ENCODE assay signal across 20 mouse cellular contexts in genomic region chr8:104607944-104608343, GRCm38 (mm10). TPM values are rescaled to one million over a fixed set of nuclear protein-coding genes. Genes with fewer than 3 reads are reported as not detected.
DNase-seq lines count a peak whose midpoint lies in the region; ATAC-seq and TF ChIP-seq lines count a peak whose summit lies in the region.
"Had no signal": no experiment of that assay in that cellular context is flagged by ENCODE, and none has a peak within 500 bp of the region (broad histone marks: within the 10 kb centered on the region; RNA-seq: fewer than 3 reads in every experiment).

No protein-coding gene starts in this region.

- intact Hi-C loops in heart, adult 2 months (cut with DNase I), result no loop called here
- intact Hi-C loops in left cerebral cortex, postnatal 4 days (cut with DNase I), result no loop called here
- intact Hi-C loops in left cerebral cortex, postnatal 25 days (cut with DNase I), result no loop called here

- no peaks in the 10 kb centered on the region for H3K79me2 ChIP-seq in heart, adult 2 months (replicated peaks; ENCODE audit: control insufficient read depth, insufficient read depth, low read length)

- 58% methylated on average over 2 of the region's 2 CpGs for WGBS in heart, adult 2 months
- 34% methylated on average over 2 of the region's 2 CpGs for WGBS in heart, postnatal 0 days
- WGBS in embryonic facial prominence, embryonic 10.5 days, result 86% methylated on average over 2 of the region's 2 CpGs

- peak; percentile 88 for TF ChIP-seq EP300 in heart, adult 2 months (IDR thresholded peaks at IDR 0.05; ENCODE audit: insufficient read depth, low read depth, low read length)
- peak; percentile 75; the same call in 1 of the 2 replicates for TF ChIP-seq EP300 in heart, postnatal 0 days (IDR thresholded peaks at IDR 0.05; ENCODE audit: low read depth)

- no peaks in the 10 kb centered on the region for H3K9me3 ChIP-seq in heart, postnatal 0 days (replicated peaks; ENCODE audit: control insufficient read depth, low read length)
- no peaks in the 10 kb centered on the region for H3K9me3 ChIP-seq in embryonic facial prominence, embryonic 10.5 days
- H3K9me3 ChIP-seq: forebrain, embryonic 15.5 days; neural tube, embryonic 13.5 days had no signal

- peaks cover 12% of the 10 kb centered on the region for H3K4me1 ChIP-seq in heart, adult 2 months (ENCODE audit: control insufficient read depth, insufficient read depth, low read length)
- peaks cover 74% of the 10 kb centered on the region for H3K4me1 ChIP-seq in heart, postnatal 0 days (ENCODE audit: control insufficient read depth, insufficient read depth)
- peaks cover 12% of the 10 kb centered on the region for H3K4me1 ChIP-seq in embryonic facial prominence, embryonic 10.5 days
- H3K4me1 ChIP-seq: forebrain, embryonic 15.5 days; neural tube, embryonic 13.5 days had no signal

- ATAC-seq in heart, postnatal 0 days (ENCODE audit: insufficient read depth, low read depth), result 0 out of 2 replicates have a peak, but pooled peaks have one; percentile 18
- ATAC-seq: forebrain, embryonic 15.5 days; hindbrain, embryonic 16.5 days had no signal

- peak; percentile 28 for DNase-seq in cerebellum, adult 8-10 months
- peak; percentile 64 to 72 for DNase-seq in cerebellum, postnatal 36 days
- peak; percentile 73 to 87 for DNase-seq in heart, adult 2 months
- no peak for DNase-seq in heart, postnatal 0 days (ENCODE audit: low spot score)
- no peak for DNase-seq in left cerebral cortex, postnatal 4 days
- no peak for DNase-seq in embryonic facial prominence, embryonic 10.5 days (ENCODE audit: low spot score)
- no peak for DNase-seq in right cerebral cortex, adult 18-20 months
- DNase-seq in left cerebral cortex, postnatal 25 days (ENCODE audit: low spot score in 2 of 2), result no peak
- DNase-seq: kidney, adult 9 months; liver; lung, embryonic 14.5 days; retina, postnatal 1 day had no signal

- no peaks in the 10 kb centered on the region; the same call in 1 of the 2 replicates for H3K36me3 ChIP-seq in heart, adult 2 months (ENCODE audit: control insufficient read depth, insufficient read depth, low read length)
- H3K36me3 ChIP-seq in heart, postnatal 0 days (replicated peaks; ENCODE audit: control insufficient read depth, insufficient read depth, low read length), result no peaks in the 10 kb centered on the region
- no peaks in the 10 kb centered on the region for H3K36me3 ChIP-seq in embryonic facial prominence, embryonic 10.5 days (replicated peaks)
- H3K36me3 ChIP-seq: forebrain, embryonic 15.5 days; neural tube, embryonic 13.5 days had no signal

- no peak overlapping the region for H3K9ac ChIP-seq in heart, adult 2 months (ENCODE audit: low read depth, low read length)
- H3K9ac ChIP-seq in heart, postnatal 0 days (replicated peaks; ENCODE audit: low read depth, low read length), result no peak overlapping the region
- H3K9ac ChIP-seq: forebrain, embryonic 15.5 days; lung, embryonic 14.5 days; neural tube, embryonic 13.5 days had no signal

- peak; percentile 56 for TF ChIP-seq CTCF in heart, adult 2 months (IDR thresholded peaks at IDR 0.05)
- peak; percentile 31; the same call in 1 of the 2 replicates for TF ChIP-seq CTCF in heart, postnatal 0 days (IDR thresholded peaks at IDR 0.05; ENCODE audit: low read depth)

- 0 out of 2 replicates have a peak, but pooled peaks have one; percentile 26 for TF ChIP-seq POLR2A in heart, adult 2 months (IDR thresholded peaks at IDR 0.05; ENCODE audit: insufficient read depth, low read depth, low read length)

- H3K27me3 ChIP-seq in heart, adult 2 months (ENCODE audit: control insufficient read depth, insufficient read depth, low read length), result no peaks in the 10 kb centered on the region
- H3K27me3 ChIP-seq in heart, postnatal 0 days (ENCODE audit: control insufficient read depth, insufficient read depth, low read length), result no peaks in the 10 kb centered on the region
- H3K27me3 ChIP-seq in embryonic facial prominence, embryonic 10.5 days (replicated peaks; ENCODE audit: low read depth, poor library complexity, severe bottlenecking), result no peaks in the 10 kb centered on the region; the same call in 1 of the 2 replicates
- H3K27me3 ChIP-seq: forebrain, embryonic 15.5 days; neural tube, embryonic 13.5 days had no signal

- H3K4me2 ChIP-seq in heart, postnatal 0 days (ENCODE audit: low read depth, low read length), result peak overlapping the region; percentile 38; the same call in 1 of the 2 replicates
- H3K4me2 ChIP-seq: forebrain, embryonic 15.5 days; lung, embryonic 14.5 days; neural tube, embryonic 13.5 days had no signal

- no peak overlapping the region for H3K4me3 ChIP-seq in heart, adult 2 months
- no peak overlapping the region for H3K4me3 ChIP-seq in heart, postnatal 0 days (ENCODE audit: low read depth, low read length)
- no peak overlapping the region for H3K4me3 ChIP-seq in embryonic facial prominence, embryonic 10.5 days
- H3K4me3 ChIP-seq: forebrain, embryonic 15.5 days; left cerebral cortex, adult 2 months; neural tube, embryonic 13.5 days had no signal

- H3K27ac ChIP-seq in heart, adult 2 months, result peak overlapping the region; percentile 90
- H3K27ac ChIP-seq in heart, postnatal 0 days (ENCODE audit: low read depth), result peak overlapping the region; percentile 91
- H3K27ac ChIP-seq in embryonic facial prominence, embryonic 10.5 days (replicated peaks), result no peak overlapping the region
- H3K27ac ChIP-seq: forebrain, embryonic 15.5 days; left cerebral cortex, adult 2 months; neural tube, embryonic 13.5 days had no signal

RNA-seq across cellular contexts. Expression of gene Cdh16, which starts 16.3 kb away (rescaled TPM):
- total RNA-seq in heart, adult 2 months (2021), result 1 to 10 TPM; 3.3 to 4.3 TPM
- polyA plus RNA-seq in heart, adult 2 months (2012; rRNA removed), result 7.1 and 11.0 TPM in 2 replicates
- total RNA-seq in heart, postnatal 0 days (2014; rRNA removed; ENCODE audit: low replicate concordance), result 8.3 and 8.9 TPM in 2 replicates
- polyA plus RNA-seq in heart, postnatal 0 days (2015; fragmentation: Nextera tagmentation; extraction: Ambion mirVana), result 11.4 and 13.1 TPM in 2 replicates
- total RNA-seq in left cerebral cortex, postnatal 4 days (2021), result not detected
- polyA plus RNA-seq in embryonic facial prominence, embryonic 10.5 days (2016; fragmentation: Nextera tagmentation; extraction: Ambion mirVana), result not detected in 2 replicates
- total RNA-seq in left cerebral cortex, postnatal 25 days (2021), result not detected
- total RNA-seq: layer of hippocampus, adult 18-20 months; left cerebral cortex, adult 2 months; MEL; midbrain, postnatal 0 days had no signal
- polyA plus RNA-seq: cortical plate, adult 2 months; forebrain, embryonic 15.5 days; hindbrain, embryonic 16.5 days; midbrain, postnatal 0 days had no signal

RNA-seq across cellular contexts. Expression of gene Pdp2, which starts 16.7 kb away (rescaled TPM):
- total RNA-seq in heart, adult 2 months (2021), result 10 to 100 TPM; 18.4 to 35.8 TPM
- 10.0 and 18.8 TPM in 2 replicates for polyA plus RNA-seq in heart, adult 2 months (2012; rRNA removed)
- total RNA-seq in heart, postnatal 0 days (2014; rRNA removed; ENCODE audit: low replicate concordance), result 4.0 and 4.2 TPM in 2 replicates
- polyA plus RNA-seq in heart, postnatal 0 days (2015; fragmentation: Nextera tagmentation; extraction: Ambion mirVana), result 5.7 and 6.1 TPM in 2 replicates
- total RNA-seq in left cerebral cortex, postnatal 4 days (2021), result 10 to 100 TPM; 13.0 to 13.6 TPM
- polyA plus RNA-seq in embryonic facial prominence, embryonic 10.5 days (2016; fragmentation: Nextera tagmentation; extraction: Ambion mirVana), result 15.4 and 16.0 TPM in 2 replicates
- total RNA-seq in left cerebral cortex, postnatal 25 days (2021), result 1 to 10 TPM; 7.6 to 8.4 TPM

RNA-seq across cellular contexts. Expression of gene Rrad, which starts 23.2 kb away (rescaled TPM):
- 100 to 1,000 TPM; 123 to 414 TPM for total RNA-seq in heart, adult 2 months (2021)
- 205 and 316 TPM in 2 replicates for polyA plus RNA-seq in heart, adult 2 months (2012; rRNA removed)
- 197 and 317 TPM in 2 replicates for total RNA-seq in heart, postnatal 0 days (2014; rRNA removed; ENCODE audit: low replicate concordance)
- polyA plus RNA-seq in heart, postnatal 0 days (2015; fragmentation: Nextera tagmentation; extraction: Ambion mirVana), result 235 and 284 TPM in 2 replicates
- total RNA-seq in left cerebral cortex, postnatal 4 days (2021), result 1 to 10 TPM; 3.2 to 3.3 TPM
- 0.92 and 1.3 TPM in 2 replicates for polyA plus RNA-seq in embryonic facial prominence, embryonic 10.5 days (2016; fragmentation: Nextera tagmentation; extraction: Ambion mirVana)
- total RNA-seq in left cerebral cortex, postnatal 25 days (2021), result 1 to 10 TPM; 3.4 to 3.9 TPM

RNA-seq across cellular contexts. Expression of gene Ciao2b, which starts 33.8 kb away (rescaled TPM):
- total RNA-seq in heart, adult 2 months (2021), result 10 to 100 TPM; 63.9 to 66.9 TPM
- polyA plus RNA-seq in heart, adult 2 months (2012; rRNA removed), result 51.6 and 58.1 TPM in 2 replicates
- total RNA-seq in heart, postnatal 0 days (2014; rRNA removed; ENCODE audit: low replicate concordance), result 132 and 184 TPM in 2 replicates
- 141 and 147 TPM in 2 replicates for polyA plus RNA-seq in heart, postnatal 0 days (2015; fragmentation: Nextera tagmentation; extraction: Ambion mirVana)
- 10 to 100 TPM; 34.7 to 39.2 TPM for total RNA-seq in left cerebral cortex, postnatal 4 days (2021)
- polyA plus RNA-seq in embryonic facial prominence, embryonic 10.5 days (2016; fragmentation: Nextera tagmentation; extraction: Ambion mirVana), result 97.6 and 98.6 TPM in 2 replicates
- total RNA-seq in left cerebral cortex, postnatal 25 days (2021), result 10 to 100 TPM; 33.1 to 33.5 TPM

Comparison
In these comparisons a context has a peak if more than half of its experiments do, and no peak if none do; other contexts are left out.
1. DNase-seq: peak in cerebellum, adult 8-10 months (single experiment), cerebellum, postnatal 36 days (2 of 2) and heart, adult 2 months (2 of 2); none in heart, postnatal 0 days (single experiment), left cerebral cortex, postnatal 4 days (single experiment), embryonic facial prominence, embryonic 10.5 days (single experiment), right cerebral cortex, adult 18-20 months (single experiment) and left cerebral cortex, postnatal 25 days (0 of 2).
2. RNA of gene Rrad, which starts 23.2 kb away (total RNA-seq): 123 to 414 TPM in heart, adult 2 months and 197 to 317 TPM in heart, postnatal 0 days; 3.4 to 3.9 TPM in left cerebral cortex, postnatal 25 days and 3.2 to 3.3 TPM in left cerebral cortex, postnatal 4 days; every median in the first group is over 10 times any median in the second.